Mouse (Mus musculus): ENCODE data around the gene Slpi. TPM values are rescaled to one million over a fixed set of nuclear protein-coding genes. Genes with fewer than 3 reads are reported as not detected.

Slpi gene
- polyA plus RNA-seq, 1 experiment from 2014 or later = 1.2 TPM

DNA sequence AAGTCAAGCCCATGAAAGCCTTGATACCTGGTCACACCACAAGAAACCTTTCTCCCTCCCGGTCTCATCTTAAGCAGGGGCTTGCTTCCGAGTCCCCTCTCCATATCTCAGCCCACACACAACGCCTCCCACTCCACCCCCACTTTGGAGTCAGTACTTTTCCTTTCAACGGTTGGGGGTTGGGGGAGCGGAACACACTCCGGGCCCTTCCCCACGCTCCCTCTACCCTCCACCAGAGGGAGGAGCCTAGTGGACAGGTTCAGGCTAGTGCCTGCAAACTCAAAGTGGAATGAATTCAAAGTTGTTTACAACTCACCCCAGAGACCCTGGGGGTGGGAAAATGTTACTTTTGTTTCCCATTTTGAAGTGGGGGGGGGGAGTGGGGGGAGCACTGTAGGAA is 41.8 kb upstream of the Slpi start:
- 3% methylated on average over 7 of the region's 7 CpGs for WGBS
- Histone ChIP-seq H3K4me3 (replicated peaks) (no peak overlapping the region), H3K4me2 (peak overlapping the region; percentile 20), H3K4me1 (replicated peaks) (peaks cover 53% of the 10 kb centered on the region), H3K9me3 (no peaks in the 10 kb centered on the region), H3K27me3 (peaks cover 37% of the 10 kb centered on the region), H3K36me3 (peaks cover 31% of the 10 kb centered on the region; the same call in 1 of the 2 replicates), H3K27ac (0 out of 2 replicates have a peak overlapping the region, but pooled peaks have one; percentile 1), H3K9ac (replicated peaks) (no peak overlapping the region)
- no peak for ATAC-seq (ENCODE audit: insufficient number of reproducible peaks, insufficient read depth, low FRiP score, low TSS enrichment, low read depth)

DNA sequence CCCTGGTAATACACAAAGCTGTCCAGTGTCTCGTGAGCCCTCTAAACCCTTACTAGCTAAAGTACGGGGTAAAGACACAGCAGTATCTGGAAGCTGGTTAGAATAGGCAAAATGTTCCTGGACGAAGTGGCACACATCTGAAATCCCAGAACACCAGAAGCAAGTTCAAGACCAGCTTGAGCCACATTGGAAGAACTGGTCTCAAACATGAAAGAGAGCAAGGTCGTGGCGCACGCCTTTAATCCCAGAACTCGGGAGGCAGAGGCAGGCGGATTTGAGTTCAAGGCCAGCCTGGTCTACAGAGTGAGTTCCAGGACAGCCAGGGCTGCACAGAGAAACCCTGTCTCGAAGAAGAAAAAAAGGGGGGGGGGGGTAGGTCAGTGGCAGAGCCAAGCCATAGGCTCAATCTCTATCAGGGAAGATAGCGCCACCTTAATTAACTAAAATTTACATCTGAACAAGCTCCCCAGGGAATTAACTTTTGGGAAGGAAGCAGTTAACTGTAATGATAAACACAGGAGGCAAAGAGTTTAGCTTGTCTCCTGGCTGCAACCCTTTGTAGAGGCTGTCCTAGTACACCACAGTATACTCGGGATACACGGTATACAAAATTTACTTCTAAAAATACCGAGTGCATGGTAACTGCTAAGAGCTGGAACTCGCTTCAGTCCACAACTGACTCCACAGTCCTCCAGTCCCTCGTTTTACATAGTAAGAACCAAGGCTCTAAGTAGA is 41.2 kb upstream of the Slpi start:
- Histone ChIP-seq H3K4me3 (replicated peaks) (no peak overlapping the region), H3K4me2 (no peak overlapping the region; the same call in 1 of the 2 replicates), H3K36me3 (peaks cover 31% of the 10 kb centered on the region; the same call in 1 of the 2 replicates), H3K9me3 (no peaks in the 10 kb centered on the region), H3K9ac (replicated peaks) (no peak overlapping the region), H3K27ac (0 out of 2 replicates have a peak overlapping the region, but pooled peaks have one; percentile 1), H3K27me3 (peaks cover 37% of the 10 kb centered on the region), H3K4me1 (replicated peaks) (peaks cover 47% of the 10 kb centered on the region)
- ATAC-seq (ENCODE audit: insufficient number of reproducible peaks, insufficient read depth, low FRiP score, low TSS enrichment, low read depth) = no peak
- 47% methylated on average over 15 of the region's 15 CpGs for WGBS

- no peak overlapping the region for H3K4me3 ChIP-seq (replicated peaks)
- H3K9ac ChIP-seq (replicated peaks) = no peak overlapping the region
- H3K4me1 ChIP-seq (replicated peaks) = peaks cover 33% of the 10 kb centered on the region
- no peak for ATAC-seq (ENCODE audit: insufficient number of reproducible peaks, insufficient read depth, low FRiP score, low TSS enrichment, low read depth)
- no peak overlapping the region for H3K4me2 ChIP-seq
- no peak overlapping the region for H3K27ac ChIP-seq
- H3K9me3 ChIP-seq = no peaks in the 10 kb centered on the region
- peaks cover 37% of the 10 kb centered on the region for H3K27me3 ChIP-seq
- H3K36me3 ChIP-seq = peaks cover 43% of the 10 kb centered on the region; the same call in 1 of the 2 replicates
- 33% methylated on average over 5 of the region's 5 CpGs for WGBS
Observed at GRCm38 (mm10) chr2:164428451-164428850, 39.6 kb upstream of the Slpi start.

DNA sequence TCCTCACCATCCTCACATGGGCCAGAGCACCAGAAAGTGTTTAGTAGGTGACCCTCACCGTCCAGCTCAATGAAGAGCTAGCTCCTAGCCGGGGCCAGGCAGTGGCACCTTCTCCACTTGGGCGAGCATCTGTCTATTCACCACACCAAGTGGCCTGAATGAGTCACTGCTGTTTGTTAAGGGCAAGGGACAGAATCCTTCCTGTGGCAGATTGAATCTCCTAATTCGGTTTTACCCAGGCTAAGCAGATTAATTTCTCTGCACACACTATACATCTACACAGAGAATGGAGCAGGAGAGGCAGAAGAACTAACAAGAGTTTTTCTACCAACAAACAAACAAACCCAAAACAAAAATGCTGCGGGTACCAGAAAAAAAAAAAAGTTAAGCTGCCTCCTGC is 38.1 kb upstream of the Slpi start:
- no peak overlapping the region for H3K4me3 ChIP-seq (replicated peaks)
- no peak overlapping the region for H3K27ac ChIP-seq
- H3K36me3 ChIP-seq = peaks cover 47% of the 10 kb centered on the region; the same call in 1 of the 2 replicates
- 78% methylated on average over 5 of the region's 5 CpGs for WGBS
- H3K4me1 ChIP-seq (replicated peaks) = peaks cover 18% of the 10 kb centered on the region
- H3K27me3 ChIP-seq = peaks cover 32% of the 10 kb centered on the region
- H3K9me3 ChIP-seq = no peaks in the 10 kb centered on the region
- ATAC-seq (ENCODE audit: insufficient number of reproducible peaks, insufficient read depth, low FRiP score, low TSS enrichment, low read depth) = no peak
- H3K4me2 ChIP-seq = no peak overlapping the region
- H3K9ac ChIP-seq (replicated peaks) = no peak overlapping the region

GRCm38 (mm10) chr2:164426121-164426520 is 37.2 kb upstream of the Slpi start:
- Histone ChIP-seq H3K27me3 (peaks cover 28% of the 10 kb centered on the region), H3K4me2 (no peak overlapping the region), H3K4me1 (replicated peaks) (peaks cover 9% of the 10 kb centered on the region), H3K9me3 (no peaks in the 10 kb centered on the region), H3K9ac (replicated peaks) (no peak overlapping the region), H3K4me3 (replicated peaks) (no peak overlapping the region), H3K36me3 (peaks cover 47% of the 10 kb centered on the region; the same call in 1 of the 2 replicates), H3K27ac (no peak overlapping the region)
- ATAC-seq (ENCODE audit: insufficient number of reproducible peaks, insufficient read depth, low FRiP score, low TSS enrichment, low read depth) = no peak
- 14% methylated on average over 12 of the region's 12 CpGs for WGBS

- H3K4me2 ChIP-seq = no peak overlapping the region
- H3K36me3 ChIP-seq = peaks cover 47% of the 10 kb centered on the region; the same call in 1 of the 2 replicates
Observed at GRCm38 (mm10) chr2:164425401-164425800, 36.5 kb upstream of the Slpi start.

DNA sequence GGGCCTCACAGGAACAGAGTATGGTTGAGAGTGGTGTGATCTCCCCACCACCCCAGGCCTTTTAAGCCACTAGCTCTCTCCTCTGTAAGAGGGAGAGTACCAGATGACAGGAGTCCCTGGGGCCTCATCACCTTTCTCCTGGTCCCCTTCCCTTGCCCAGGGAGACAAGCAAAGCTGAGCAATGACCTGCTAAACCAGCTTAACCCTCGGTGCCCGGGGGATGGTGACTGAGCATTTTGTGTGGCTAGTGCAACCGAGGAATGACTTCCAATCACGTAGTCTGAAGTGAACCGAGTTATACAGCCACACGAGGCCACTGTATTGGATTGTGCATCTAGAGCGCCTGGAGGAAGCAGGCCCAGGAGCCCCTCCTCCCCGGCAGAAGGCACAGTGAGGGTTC is 35.5 kb upstream of the Slpi start:
- Histone ChIP-seq H3K4me1 (replicated peaks) (peaks cover 5% of the 10 kb centered on the region; the same call in 1 of the 2 replicates), H3K9me3 (no peaks in the 10 kb centered on the region), H3K4me2 (no peak overlapping the region), H3K27me3 (peaks cover 18% of the 10 kb centered on the region), H3K36me3 (peaks cover 45% of the 10 kb centered on the region; the same call in 1 of the 2 replicates), H3K9ac (replicated peaks) (no peak overlapping the region), H3K27ac (no peak overlapping the region), H3K4me3 (replicated peaks) (no peak overlapping the region)
- no peak for ATAC-seq (ENCODE audit: insufficient number of reproducible peaks, insufficient read depth, low FRiP score, low TSS enrichment, low read depth)
- whole genome bisulfite sequencing = 82% methylated on average over 8 of the region's 8 CpGs

More at GRCm38 (mm10) chr2:164425401-164425800, 36.5 kb upstream of the Slpi start:
- Histone ChIP-seq H3K4me1 (replicated peaks) (peaks cover 3% of the 10 kb centered on the region; the same call in 1 of the 2 replicates), H3K27ac (no peak overlapping the region), H3K27me3 (peaks cover 28% of the 10 kb centered on the region), H3K9me3 (no peaks in the 10 kb centered on the region), H3K9ac (replicated peaks) (no peak overlapping the region), H3K4me3 (replicated peaks) (no peak overlapping the region)
- no peak for ATAC-seq (ENCODE audit: insufficient number of reproducible peaks, insufficient read depth, low FRiP score, low TSS enrichment, low read depth)
- 77% methylated on average over 5 of the region's 5 CpGs for WGBS

DNA sequence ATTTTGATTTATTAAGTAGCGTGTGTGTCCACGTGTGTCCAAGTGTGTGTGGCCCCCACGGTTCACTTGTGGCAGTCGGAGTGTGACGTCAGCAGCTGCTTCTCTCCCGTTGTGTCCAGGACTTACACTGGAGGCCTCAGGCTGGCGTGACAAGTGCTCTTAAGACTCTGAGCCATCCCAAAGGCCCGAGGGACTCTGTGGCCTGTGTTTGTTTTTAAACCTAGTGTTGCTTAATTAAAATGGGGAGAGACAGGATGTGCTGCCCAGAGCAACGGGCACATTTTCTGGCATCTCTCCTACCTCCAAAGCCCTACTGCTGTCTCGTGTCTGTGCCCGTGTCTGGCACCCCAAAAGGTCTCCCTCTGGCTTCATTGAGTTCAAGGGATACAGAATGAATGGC is 34.6 kb upstream of the Slpi start:
- no peak overlapping the region for H3K27ac ChIP-seq
- no peak for ATAC-seq (ENCODE audit: insufficient number of reproducible peaks, insufficient read depth, low FRiP score, low TSS enrichment, low read depth)
- H3K4me2 ChIP-seq = no peak overlapping the region
- peaks cover 10% of the 10 kb centered on the region; the same call in 1 of the 2 replicates for H3K27me3 ChIP-seq
- WGBS = 87% methylated on average over 11 of the region's 11 CpGs
- H3K4me3 ChIP-seq (replicated peaks) = no peak overlapping the region
- H3K9ac ChIP-seq (replicated peaks) = no peak overlapping the region
- no peaks in the 10 kb centered on the region for H3K9me3 ChIP-seq
- H3K4me1 ChIP-seq (replicated peaks) = peaks cover 15% of the 10 kb centered on the region
- peaks cover 36% of the 10 kb centered on the region; the same call in 1 of the 2 replicates for H3K36me3 ChIP-seq

DNA sequence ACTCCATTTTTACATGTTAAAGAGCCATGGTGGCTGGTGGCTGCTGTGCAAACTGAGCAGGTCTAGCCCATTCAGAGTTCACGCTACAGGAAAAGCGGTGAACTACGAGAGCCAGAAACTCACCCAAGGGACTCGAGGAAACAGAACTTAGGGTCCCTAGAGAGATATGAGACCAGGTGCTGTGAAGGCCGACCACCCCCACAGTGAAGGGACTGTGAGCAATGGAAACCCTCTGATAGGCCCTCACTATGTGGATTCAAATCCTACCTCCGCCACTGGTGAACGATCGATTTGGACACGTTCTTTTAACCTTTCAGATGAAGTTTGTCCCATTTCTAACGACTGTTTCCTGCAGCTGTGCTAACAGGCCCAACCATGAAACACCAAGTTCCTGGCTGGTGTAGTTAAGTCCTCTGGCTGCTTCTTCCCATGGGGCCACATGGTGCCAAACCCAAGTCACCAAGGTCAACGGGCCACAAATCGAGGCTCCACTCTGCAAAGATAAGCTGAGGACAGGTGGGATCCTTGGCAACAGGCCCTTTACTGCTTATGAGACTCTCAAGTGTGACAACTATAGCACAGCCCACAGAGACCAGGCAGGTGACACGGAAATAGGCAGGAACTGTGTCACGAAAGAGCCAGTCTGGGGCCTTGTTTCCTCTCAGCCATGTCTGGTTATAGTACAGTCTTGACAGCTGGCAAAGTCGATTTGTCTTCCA is 33.9 kb upstream of the Slpi start:
- H3K9me3 ChIP-seq = no peaks in the 10 kb centered on the region
- H3K4me1 ChIP-seq (replicated peaks) = peaks cover 21% of the 10 kb centered on the region
- H3K36me3 ChIP-seq = peaks cover 29% of the 10 kb centered on the region; the same call in 1 of the 2 replicates
- H3K4me3 ChIP-seq (replicated peaks) = no peak overlapping the region
- H3K27me3 ChIP-seq = peaks cover 4% of the 10 kb centered on the region; the same call in 1 of the 2 replicates
- H3K9ac ChIP-seq (replicated peaks) = no peak overlapping the region
- no peak overlapping the region for H3K27ac ChIP-seq
- WGBS = 88% methylated on average over 15 of the region's 15 CpGs
- no peak for ATAC-seq (ENCODE audit: insufficient number of reproducible peaks, insufficient read depth, low FRiP score, low TSS enrichment, low read depth)
- no peak overlapping the region for H3K4me2 ChIP-seq

DNA sequence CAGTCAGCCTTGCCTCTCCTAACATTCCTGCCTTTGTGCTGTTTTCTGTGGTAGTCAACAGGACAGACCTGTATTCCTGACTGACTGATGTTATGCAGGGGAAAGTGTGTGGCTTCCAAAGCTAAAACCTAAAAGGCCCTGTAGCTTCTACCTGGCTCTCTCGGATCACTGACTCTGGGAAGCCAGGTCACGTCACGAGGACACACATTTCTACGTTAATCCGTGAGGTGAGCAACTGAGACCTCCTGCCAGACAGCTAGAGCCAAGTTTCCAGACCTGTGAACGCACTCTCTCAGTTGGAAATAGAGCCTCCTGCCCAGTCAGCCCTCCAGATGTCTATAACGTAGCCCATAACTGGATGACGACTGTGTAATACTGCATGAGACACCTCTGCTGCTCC is 33.1 kb upstream of the Slpi start:
- H3K27ac ChIP-seq = no peak overlapping the region

GRCm38 (mm10) chr2:164421306-164421705 is 32.4 kb upstream of the Slpi start:
- peaks cover 23% of the 10 kb centered on the region; the same call in 1 of the 2 replicates for H3K36me3 ChIP-seq
- H3K27ac ChIP-seq = no peak overlapping the region
- ATAC-seq (ENCODE audit: insufficient number of reproducible peaks, insufficient read depth, low FRiP score, low TSS enrichment, low read depth) = no peak
- no peak overlapping the region for H3K4me2 ChIP-seq
- WGBS = 86% methylated on average over 7 of the region's 7 CpGs
- no peaks in the 10 kb centered on the region for H3K9me3 ChIP-seq
- peaks cover 23% of the 10 kb centered on the region for H3K4me1 ChIP-seq (replicated peaks)
- H3K9ac ChIP-seq (replicated peaks) = no peak overlapping the region
- H3K27me3 ChIP-seq = no peaks in the 10 kb centered on the region
- H3K4me3 ChIP-seq (replicated peaks) = no peak overlapping the region

More for the DNA sequence above, 33.1 kb upstream of the Slpi start:
- Histone ChIP-seq H3K9ac (replicated peaks) (no peak overlapping the region), H3K4me3 (replicated peaks) (no peak overlapping the region), H3K9me3 (no peaks in the 10 kb centered on the region), H3K4me1 (replicated peaks) (peaks cover 23% of the 10 kb centered on the region), H3K27me3 (no peaks in the 10 kb centered on the region), H3K4me2 (no peak overlapping the region), H3K36me3 (peaks cover 28% of the 10 kb centered on the region; the same call in 1 of the 2 replicates)
- no peak for ATAC-seq (ENCODE audit: insufficient number of reproducible peaks, insufficient read depth, low FRiP score, low TSS enrichment, low read depth)
- 74% methylated on average over 8 of the region's 8 CpGs for WGBS
